Mouse (Mus musculus): ENCODE measurements around the gene Exoc2. TPM values are rescaled to one million over a fixed set of nuclear protein-coding genes. Genes with fewer than 3 reads are reported as not detected.

The Exoc2 gene
- total RNA-seq, 1 experiment from 2014 or later, result 60.9 TPM

- no peak for ATAC-seq (replicated peaks in 1 of 2; ENCODE audit: insufficient read depth in 1 of 2, low FRiP score in 2 of 2, low TSS enrichment in 1 of 2, low read depth in 1 of 2, poor library complexity in 2 of 2, severe bottlenecking in 2 of 2)
These were observed 206.3 kb downstream of the Exoc2 start for GRCm38 (mm10) chr13:30767477-30768127.

GRCm38 (mm10) chr13:30766636-30767476 lies 207.0 kb downstream of the Exoc2 start:
- ATAC-seq (replicated peaks in 1 of 2; ENCODE audit: insufficient read depth in 1 of 2, low FRiP score in 2 of 2, low TSS enrichment in 1 of 2, low read depth in 1 of 2, poor library complexity in 2 of 2, severe bottlenecking in 2 of 2), result peak; percentile 59 to 72; a peak in 2 of 4 replicates

- ATAC-seq (replicated peaks in 1 of 2; ENCODE audit: insufficient read depth in 1 of 2, low FRiP score in 2 of 2, low TSS enrichment in 1 of 2, low read depth in 1 of 2, poor library complexity in 2 of 2, severe bottlenecking in 2 of 2), result no peak; a peak in 1 of 4 replicates
These were observed 208.0 kb downstream of the Exoc2 start for GRCm38 (mm10) chr13:30765906-30766305.

- ATAC-seq (replicated peaks in 1 of 2; ENCODE audit: insufficient read depth in 1 of 2, low FRiP score in 2 of 2, low TSS enrichment in 1 of 2, low read depth in 1 of 2, poor library complexity in 2 of 2, severe bottlenecking in 2 of 2), result 0 out of 4 replicates have a peak, but pooled peaks of 1 of the 2 experiments have one; percentile 3
These were observed 209.7 kb downstream of the Exoc2 start for GRCm38 (mm10) chr13:30764014-30764740.

Other genes with a start within 250 kb of the Exoc2 start
- gene Irf4, start 224.9 kb downstream of the Exoc2 start, total RNA-seq (2017), result 1.7 and 2.7 TPM in 2 replicates
- gene Hus1b, start 26.3 kb downstream of the Exoc2 start, total RNA-seq (2017), result 1.1 and 1.4 TPM in 2 replicates
- gene Gm5447, start 111 bp upstream of the Exoc2 start, total RNA-seq (2017), result not detected in 2 replicates

Measured in hematopoietic stem cell, adult 5-6 weeks (primary cell).